Mouse (Mus musculus) urinary bladder, postnatal 14 days (tissue): Measurements from ENCODE around the gene Sept3.

Experiments used
- DNase-seq: peaks from one replicate; pipeline ENCODE4 v3.0.0; 2021; ENCODE audit warnings: low spot score

Sept3 gene

GRCm38 (mm10) chr15:82339634-82340254 is 65.1 kb downstream of the Sept3 start:
- DNase-seq, result no peak

GRCm38 (mm10) chr15:82340414-82341035 is 65.8 kb downstream of the Sept3 start:
- no peak for DNase-seq

- DNase-seq, result peak; percentile 71
Measured at GRCm38 (mm10) chr15:82341036-82341501, 66.4 kb downstream of the Sept3 start.

GRCm38 (mm10) chr15:82341675-82342542 is 67.2 kb downstream of the Sept3 start:
- DNase-seq, result no peak

GRCm38 (mm10) chr15:82342543-82342935 is 67.8 kb downstream of the Sept3 start:
- no peak for DNase-seq

- no peak for DNase-seq
Measured at GRCm38 (mm10) chr15:82343368-82344287, 68.9 kb downstream of the Sept3 start.
